Mouse (Mus musculus): ENCODE measurements around the gene Spdya. TPM values are rescaled to one million over a fixed set of nuclear protein-coding genes. Genes with fewer than 3 reads are reported as not detected.

Spdya gene
- polyA plus RNA-seq, 1 experiment, result not detected

DNA sequence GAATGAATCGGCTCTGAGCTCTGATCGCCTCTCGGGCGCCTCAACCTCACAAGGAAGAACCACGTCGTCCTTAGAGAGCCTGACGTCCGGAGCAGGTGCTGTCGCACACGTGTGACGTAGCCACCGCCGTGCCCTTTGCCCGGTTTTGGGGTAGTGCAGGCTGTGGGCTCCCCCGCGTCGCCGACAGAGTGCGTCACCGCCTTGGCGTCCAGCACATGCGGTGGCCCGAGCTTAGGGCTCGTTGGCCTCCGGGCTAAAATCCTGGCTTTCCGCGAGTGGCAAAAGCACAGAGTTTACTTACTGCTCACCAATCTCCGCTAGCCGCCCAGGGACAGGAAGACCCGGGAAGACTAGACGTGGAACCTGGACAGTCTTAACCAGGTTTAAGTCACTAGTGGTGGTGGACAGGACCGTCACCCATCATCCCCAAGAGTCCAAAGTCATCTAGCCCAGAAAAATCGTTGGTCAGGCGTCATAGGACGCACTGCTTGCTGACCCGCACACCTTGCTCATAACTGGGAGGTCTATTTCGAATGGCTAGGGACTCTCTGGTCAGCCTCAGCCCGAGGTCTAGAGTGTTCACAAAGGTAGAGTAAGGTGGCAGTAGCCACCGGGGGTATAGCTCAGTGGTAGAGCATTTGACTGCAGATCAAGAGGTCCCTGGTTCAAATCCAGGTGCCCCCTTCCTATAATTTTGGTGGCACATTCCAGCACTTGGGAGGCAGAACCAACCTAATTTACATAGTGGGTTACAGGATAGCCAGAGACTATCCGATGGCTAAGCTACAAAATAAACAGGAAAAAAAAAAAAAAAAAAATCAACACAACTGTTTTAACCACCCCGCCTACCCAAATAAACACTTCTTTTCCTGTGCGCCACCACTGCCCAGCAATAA, 47.0 kb downstream of the Spdya start:
- TF ChIP-seq POLR2A (IDR thresholded peaks at IDR 0.05; ENCODE audit: low read depth, low read length) (peak; percentile 30), CTCF (IDR thresholded peaks at IDR 0.05; ENCODE audit: extremely low read depth, insufficient read length, insufficient replicate concordance, low read depth, low read length) (no peak)

DNA sequence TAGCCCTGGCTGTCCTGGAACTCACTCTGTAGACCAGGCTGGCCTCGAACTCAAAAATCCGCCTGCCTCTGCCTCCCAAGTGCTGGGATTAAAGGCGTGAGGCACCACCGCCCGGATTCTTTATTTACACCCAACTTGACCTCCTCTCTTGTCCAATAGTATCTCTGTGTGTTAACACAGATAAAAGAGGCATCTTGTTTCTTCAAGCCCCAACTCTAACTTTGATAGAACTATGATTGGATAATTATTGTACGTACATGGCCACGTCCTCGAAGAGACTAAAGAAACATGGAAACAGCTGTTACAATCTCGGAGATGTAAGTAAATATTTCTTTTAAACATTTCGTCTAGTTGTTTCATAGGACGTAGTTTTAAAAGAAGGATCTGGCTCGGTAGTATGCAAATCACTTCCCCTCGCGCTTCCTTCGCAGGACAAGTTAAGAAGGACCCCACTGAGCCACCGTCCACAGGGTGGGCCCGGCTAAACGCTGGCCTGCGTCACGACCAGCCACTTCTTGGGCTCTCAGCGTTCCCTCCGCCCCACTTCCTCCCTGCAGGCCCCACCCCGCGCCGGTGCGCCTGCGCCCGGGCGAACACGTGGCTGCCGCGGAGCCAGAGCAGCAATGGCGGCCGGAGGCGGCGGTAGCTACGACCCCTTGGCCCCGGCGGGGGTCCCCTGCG, 63.9 kb downstream of the Spdya start, which contains the start of gene Wdr43:
Gene Wdr43, plus strand, starts transcription at position 258 of the 681 bp plus-strand sequence.
- TF ChIP-seq CTCF (IDR thresholded peaks at IDR 0.05; ENCODE audit: extremely low read depth, insufficient read length, insufficient replicate concordance, low read depth, low read length) (no peak), POLR2A (IDR thresholded peaks at IDR 0.05; ENCODE audit: low read depth, low read length) (peak; percentile 76)
- peaks cover 3% of the 10 kb centered on the region; the same call in 1 of the 2 replicates for H3K4me1 ChIP-seq (ENCODE audit: control insufficient read depth, insufficient read depth, insufficient read length, low read length)
- no peaks in the 10 kb centered on the region for H3K27me3 ChIP-seq (ENCODE audit: control insufficient read depth, insufficient read depth, low read length)
- peak within 1 kb of the TSS; percentile 83 for H3K4me3 ChIP-seq (ENCODE audit: low read depth, low read length)
- 5% methylated on average over 40 of the region's 40 CpGs for WGBS
- H3K27ac ChIP-seq (ENCODE audit: insufficient read depth, low read depth, low read length), result peak within 1 kb of the TSS; percentile 2; the same call in 1 of the 2 replicates
- H3K36me3 ChIP-seq (ENCODE audit: control insufficient read depth, insufficient read depth, low read length), result no peaks in the 10 kb centered on the region; the same call in 1 of the 2 replicates

More for the DNA sequence above, 47.0 kb downstream of the Spdya start:
- Histone ChIP-seq H3K27ac (ENCODE audit: insufficient read depth, low read depth, low read length) (peak overlapping the region; percentile 81), H3K27me3 (ENCODE audit: control insufficient read depth, insufficient read depth, low read length) (no peaks in the 10 kb centered on the region), H3K4me3 (ENCODE audit: low read depth, low read length) (peak overlapping the region; percentile 96), H3K4me1 (ENCODE audit: control insufficient read depth, insufficient read depth, insufficient read length, low read length) (peaks cover 6% of the 10 kb centered on the region; the same call in 1 of the 2 replicates), H3K36me3 (ENCODE audit: control insufficient read depth, insufficient read depth, low read length) (no peaks in the 10 kb centered on the region)
- 4% methylated on average over 42 of the region's 42 CpGs for WGBS

GRCm38 (mm10) chr17:71616319-71617032, 64.6 kb downstream of the Spdya start:
- Histone ChIP-seq H3K36me3 (ENCODE audit: control insufficient read depth, insufficient read depth, low read length) (no peaks in the 10 kb centered on the region; the same call in 1 of the 2 replicates), H3K27ac (ENCODE audit: insufficient read depth, low read depth, low read length) (0 out of 2 replicates have a peak overlapping the region, but pooled peaks have one; percentile 2), H3K27me3 (ENCODE audit: control insufficient read depth, insufficient read depth, low read length) (no peaks in the 10 kb centered on the region), H3K4me3 (ENCODE audit: low read depth, low read length) (peak overlapping the region; percentile 83), H3K4me1 (ENCODE audit: control insufficient read depth, insufficient read depth, insufficient read length, low read length) (peaks cover 3% of the 10 kb centered on the region; the same call in 1 of the 2 replicates)
- TF ChIP-seq CTCF (IDR thresholded peaks at IDR 0.05; ENCODE audit: extremely low read depth, insufficient read length, insufficient replicate concordance, low read depth, low read length) (no peak), POLR2A (IDR thresholded peaks at IDR 0.05; ENCODE audit: low read depth, low read length) (no peak)
- under 1% methylated on average over 72 of the region's 73 CpGs for WGBS

DNA sequence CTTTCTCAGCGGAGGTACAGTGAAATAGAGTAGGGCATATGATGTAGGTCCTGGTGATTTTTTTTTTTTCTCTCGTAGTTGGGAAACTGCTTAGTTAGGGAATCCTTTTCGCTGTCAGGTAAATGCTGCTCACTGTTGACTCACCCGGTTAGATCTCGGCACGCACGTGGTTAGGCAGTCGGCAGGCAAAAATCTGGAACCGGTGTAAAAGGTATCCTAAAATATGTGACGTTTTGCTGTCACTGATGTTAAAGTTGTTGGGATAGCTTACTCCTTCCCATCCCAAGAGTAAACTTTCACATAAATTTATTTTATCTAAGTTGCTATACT, 65.1 kb downstream of the Spdya start:
- TF ChIP-seq POLR2A (IDR thresholded peaks at IDR 0.05; ENCODE audit: low read depth, low read length) (no peak), CTCF (IDR thresholded peaks at IDR 0.05; ENCODE audit: extremely low read depth, insufficient read length, insufficient replicate concordance, low read depth, low read length) (no peak)
- H3K27ac ChIP-seq (ENCODE audit: insufficient read depth, low read depth, low read length), result no peak overlapping the region
- peak overlapping the region; percentile 83 for H3K4me3 ChIP-seq (ENCODE audit: low read depth, low read length)
- 1% methylated on average over 10 of the region's 10 CpGs for WGBS
- H3K27me3 ChIP-seq (ENCODE audit: control insufficient read depth, insufficient read depth, low read length), result no peaks in the 10 kb centered on the region
- peaks cover 3% of the 10 kb centered on the region; the same call in 1 of the 2 replicates for H3K4me1 ChIP-seq (ENCODE audit: control insufficient read depth, insufficient read depth, insufficient read length, low read length)
- no peaks in the 10 kb centered on the region; the same call in 1 of the 2 replicates for H3K36me3 ChIP-seq (ENCODE audit: control insufficient read depth, insufficient read depth, low read length)

DNA sequence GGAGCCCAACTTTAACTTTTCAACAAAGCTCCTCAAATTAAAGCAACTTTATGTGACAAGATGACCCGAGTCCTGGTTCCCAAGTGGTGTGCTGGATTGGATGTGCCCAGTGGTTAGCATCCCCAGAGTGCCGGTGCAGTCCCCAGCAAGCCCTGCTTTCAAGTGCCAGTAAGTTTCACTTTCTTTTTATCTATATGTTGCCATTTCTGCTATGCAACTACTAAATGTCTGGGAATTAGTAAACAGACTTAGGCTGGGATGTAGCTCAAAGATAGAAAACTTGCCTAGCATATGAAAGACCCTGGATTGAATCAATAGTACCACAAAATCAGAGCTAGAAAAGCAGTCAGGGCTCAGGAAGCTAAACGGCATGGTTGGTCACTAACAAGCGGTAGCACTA, 66.1 kb downstream of the Spdya start:
- Histone ChIP-seq H3K36me3 (ENCODE audit: control insufficient read depth, insufficient read depth, low read length) (no peaks in the 10 kb centered on the region; the same call in 1 of the 2 replicates), H3K4me3 (ENCODE audit: low read depth, low read length) (peak overlapping the region; percentile 50), H3K27ac (ENCODE audit: insufficient read depth, low read depth, low read length) (no peak overlapping the region), H3K27me3 (ENCODE audit: control insufficient read depth, insufficient read depth, low read length) (no peaks in the 10 kb centered on the region), H3K4me1 (ENCODE audit: control insufficient read depth, insufficient read depth, insufficient read length, low read length) (peaks cover 3% of the 10 kb centered on the region; the same call in 1 of the 2 replicates)
- TF ChIP-seq CTCF (IDR thresholded peaks at IDR 0.05; ENCODE audit: extremely low read depth, insufficient read length, insufficient replicate concordance, low read depth, low read length), result no peak
- TF ChIP-seq POLR2A (IDR thresholded peaks at IDR 0.05; ENCODE audit: low read depth, low read length), result no peak
- 26% methylated on average over 4 of the region's 4 CpGs for WGBS

DNA sequence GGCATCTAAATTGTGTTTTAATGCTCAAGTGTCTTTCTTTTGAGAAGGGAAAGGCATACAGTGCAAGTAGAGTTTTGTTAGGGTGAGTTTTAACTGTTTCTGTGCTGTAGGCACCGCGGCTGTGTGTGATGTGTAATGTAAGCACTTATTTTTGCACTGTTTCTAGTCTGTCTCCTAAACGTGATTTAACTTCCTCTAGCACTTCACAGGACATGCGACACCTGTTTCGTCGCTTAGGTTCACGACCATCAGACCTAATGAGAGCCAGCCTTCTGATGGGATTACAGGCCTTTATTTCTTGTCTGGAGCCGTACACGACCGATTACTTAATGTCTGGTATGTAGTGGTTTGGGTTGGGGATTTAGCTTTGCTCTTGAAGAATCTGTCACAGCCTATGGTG, 79.9 kb downstream of the Spdya start:
- 87% methylated on average over 10 of the region's 10 CpGs for WGBS
- no peaks in the 10 kb centered on the region for H3K27me3 ChIP-seq (ENCODE audit: control insufficient read depth, insufficient read depth, low read length)
- TF ChIP-seq CTCF (IDR thresholded peaks at IDR 0.05; ENCODE audit: extremely low read depth, insufficient read length, insufficient replicate concordance, low read depth, low read length) (no peak), POLR2A (IDR thresholded peaks at IDR 0.05; ENCODE audit: low read depth, low read length) (no peak)
- no peak overlapping the region for H3K4me3 ChIP-seq (ENCODE audit: low read depth, low read length)
- peaks cover 62% of the 10 kb centered on the region for H3K36me3 ChIP-seq (ENCODE audit: control insufficient read depth, insufficient read depth, low read length)
- no peaks in the 10 kb centered on the region for H3K4me1 ChIP-seq (ENCODE audit: control insufficient read depth, insufficient read depth, insufficient read length, low read length)
- H3K27ac ChIP-seq (ENCODE audit: insufficient read depth, low read depth, low read length), result no peak overlapping the region
